15 mouse cellular contexts compared by ENCODE assay signal in the genomic region with DNA sequence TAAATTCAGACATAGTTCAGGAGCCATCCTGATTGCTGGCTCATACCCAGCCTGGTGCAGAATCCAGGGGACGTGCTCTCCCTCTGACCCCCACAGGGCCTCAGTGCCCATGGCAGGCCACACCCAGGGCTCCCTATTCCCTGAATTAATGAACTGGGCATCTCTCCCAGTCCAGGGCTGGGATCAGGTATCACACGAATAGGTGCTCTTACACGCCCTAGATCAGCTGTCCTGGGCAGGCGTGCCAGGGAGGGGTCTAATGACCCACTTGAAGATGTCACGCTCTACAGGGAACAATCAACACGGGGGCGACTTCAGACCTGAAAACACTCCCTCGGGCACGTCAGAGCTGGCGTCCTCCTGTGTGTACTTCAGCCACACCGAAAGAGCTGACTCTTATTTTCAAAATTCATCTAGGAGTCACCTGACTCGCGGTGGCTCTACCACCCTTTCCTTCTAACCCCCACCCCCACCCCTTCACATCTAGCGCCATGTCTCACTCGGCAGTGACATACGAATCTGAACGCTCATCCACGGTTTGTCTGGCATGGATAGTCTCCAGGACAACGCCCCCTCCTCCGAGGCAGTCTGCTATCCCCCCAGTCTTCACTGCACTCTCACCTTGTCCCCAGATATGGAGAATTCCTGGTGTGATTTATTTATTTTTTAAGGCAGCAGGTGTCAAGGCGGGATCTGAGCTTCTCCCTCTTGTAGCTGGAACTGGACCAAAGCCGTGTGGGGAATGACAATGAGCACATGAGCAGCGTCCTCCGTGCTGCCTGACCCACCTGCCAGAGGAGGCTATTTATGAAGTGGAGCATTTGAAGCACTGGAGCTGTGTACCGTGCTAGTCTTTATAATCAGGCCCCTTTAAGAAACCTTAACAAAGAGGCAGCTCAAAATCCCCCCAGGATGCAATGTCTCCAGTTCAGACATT.
DNase-seq lines count a peak whose midpoint lies in the region; ATAC-seq lines count a peak whose summit lies in the region.
"Had no signal": no experiment of that assay in that cellular context is flagged by ENCODE, and none has a peak within 500 bp of the region (broad histone marks: within the 10 kb centered on the region; RNA-seq: fewer than 3 reads in every experiment).

No protein-coding gene starts in this region.

- 60% methylated on average over 25 of the region's 25 CpGs for WGBS in heart, embryonic 14.5 days

- no peaks in the 10 kb centered on the region for H3K27me3 ChIP-seq in heart, embryonic 14.5 days (ENCODE audit: control insufficient read depth, insufficient read depth, low read length)

- ATAC-seq in heart, embryonic 14.5 days (ENCODE audit: insufficient number of reproducible peaks, insufficient read depth, low FRiP score, low read depth), result no peak

- no peaks in the 10 kb centered on the region for H3K36me3 ChIP-seq in heart, embryonic 14.5 days (ENCODE audit: control insufficient read depth, insufficient read depth, low read length)
- H3K36me3 ChIP-seq: forebrain, embryonic 10.5 days; heart, embryonic 10.5 days; hindbrain, embryonic 13.5 days; limb, embryonic 12.5 days had no signal

- no peaks in the 10 kb centered on the region for H3K9me3 ChIP-seq in heart, embryonic 14.5 days (ENCODE audit: control insufficient read depth, low read length)
- H3K9me3 ChIP-seq: forebrain, embryonic 10.5 days; heart, embryonic 10.5 days; hindbrain, embryonic 13.5 days; limb, embryonic 12.5 days had no signal

- no peak overlapping the region for H3K9ac ChIP-seq in heart, embryonic 14.5 days (ENCODE audit: low read length)
- H3K9ac ChIP-seq: hindbrain, embryonic 13.5 days; limb, embryonic 12.5 days had no signal

- peaks cover 7 to 8% of the 10 kb centered on the region in 2 experiments; a peak in 3 of 4 replicates for H3K4me1 ChIP-seq in heart, embryonic 14.5 days (ENCODE audit: control insufficient read depth in 2 of 2, insufficient read depth in 2 of 2, low read length in 2 of 2)

- intact Hi-C loops in heart, postnatal 36 days (cut with DNase I), result no loop called here

- DNase-seq in heart, postnatal 36 days, result no peak
- peak; percentile 16 for DNase-seq in fat pad, adult 2 months (ENCODE audit: extremely low read depth, low read depth, low spot score)
- DNase-seq in gastrocnemius, postnatal 25 days, result peak; percentile 46
- peak; percentile 16 for DNase-seq in kidney, postnatal 14 days
- DNase-seq in spleen, adult 12 weeks (ENCODE audit: low spot score), result no peak
- no peak for DNase-seq in frontal cortex, adult 2 months (ENCODE audit: extremely low spot score in 1 of 2, low spot score in 1 of 2)
- DNase-seq: cerebellum, adult 8-10 months; right cerebral cortex, postnatal 14 days had no signal

- peak overlapping the region; percentile 20 for H3K4me2 ChIP-seq in heart, embryonic 14.5 days (ENCODE audit: low read length)
- H3K4me2 ChIP-seq: hindbrain, embryonic 13.5 days; limb, embryonic 12.5 days; midbrain, embryonic 11.5 days had no signal

- no peak overlapping the region for H3K4me3 ChIP-seq in heart, embryonic 14.5 days (ENCODE audit: control insufficient read depth in 1 of 2, insufficient read depth in 1 of 2, low read depth in 1 of 2, low read length in 2 of 2)
- H3K4me3 ChIP-seq: forebrain, embryonic 10.5 days; heart, embryonic 10.5 days; hindbrain, embryonic 13.5 days; left cerebral cortex, adult 2 months; limb, embryonic 12.5 days had no signal

- H3K27ac ChIP-seq in heart, embryonic 14.5 days (replicated peaks in 1 of 2; ENCODE audit: control insufficient read depth in 1 of 2, insufficient read depth in 1 of 2, low read depth in 2 of 2, low read length in 2 of 2), result no peak overlapping the region
- H3K27ac ChIP-seq: forebrain, embryonic 10.5 days; heart, embryonic 10.5 days; hindbrain, embryonic 13.5 days; left cerebral cortex, adult 2 months; limb, embryonic 12.5 days had no signal

Comparison
In these comparisons a context has a peak if more than half of its experiments do, and no peak if none do; other contexts are left out.
1. DNase-seq: peak in fat pad, adult 2 months (single experiment), gastrocnemius, postnatal 25 days (single experiment) and kidney, postnatal 14 days (single experiment); none in heart, postnatal 36 days (0 of 2), spleen, adult 12 weeks (single experiment) and frontal cortex, adult 2 months (0 of 2).